Comparison of ENCODE assay signal across 13 mouse cellular contexts in the genomic region with DNA sequence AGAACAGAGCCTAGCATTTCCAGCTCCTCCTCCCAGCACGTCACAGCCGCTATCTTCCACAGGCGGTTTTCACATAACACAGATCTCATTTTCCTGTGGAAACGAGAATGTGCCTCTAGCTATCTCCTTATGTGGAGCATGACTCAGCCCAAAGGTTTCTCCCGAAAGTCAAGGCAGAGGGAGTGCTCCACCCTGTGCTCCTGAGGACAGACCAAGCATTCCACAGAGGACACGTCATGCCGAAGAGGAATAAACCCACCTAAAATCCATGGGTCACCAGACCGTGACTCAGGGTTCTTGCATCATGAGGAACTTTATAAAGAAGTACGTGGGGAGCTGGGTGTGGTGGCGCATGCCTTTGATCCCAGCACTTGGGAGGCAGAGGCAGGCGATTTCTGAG. TPM values are rescaled to one million over a fixed set of nuclear protein-coding genes. Genes with fewer than 3 reads are reported as not detected.
DNase-seq lines count a peak whose midpoint lies in the region; ATAC-seq and TF ChIP-seq lines count a peak whose summit lies in the region.
"Had no signal": no experiment of that assay in that cellular context is flagged by ENCODE, and none has a peak within 500 bp of the region (broad histone marks: within the 10 kb centered on the region; RNA-seq: fewer than 3 reads in every experiment).

No protein-coding gene starts in this region.

- H3K9me3 ChIP-seq in heart, embryonic 12.5 days (replicated peaks): no peaks in the 10 kb centered on the region
- H3K9me3 ChIP-seq in stomach, postnatal 0 days (ENCODE audit: control insufficient read depth, low read length): no peaks in the 10 kb centered on the region
- no peaks in the 10 kb centered on the region for H3K9me3 ChIP-seq in liver, embryonic 12.5 days (replicated peaks)
- no peaks in the 10 kb centered on the region for H3K9me3 ChIP-seq in hindbrain, embryonic 12.5 days (replicated peaks)
- H3K9me3 ChIP-seq: embryonic facial prominence, embryonic 13.5 days; lung, embryonic 15.5 days had no signal

- TF ChIP-seq CTCF in stomach, postnatal 0 days (IDR thresholded peaks at IDR 0.05; ENCODE audit: low read depth): no peak

- no peak overlapping the region for H3K27ac ChIP-seq in heart, embryonic 12.5 days (ENCODE audit: poor library complexity, severe bottlenecking)
- no peak overlapping the region for H3K27ac ChIP-seq in stomach, postnatal 0 days (replicated peaks)
- no peak overlapping the region for H3K27ac ChIP-seq in liver, embryonic 12.5 days
- no peak overlapping the region for H3K27ac ChIP-seq in hindbrain, embryonic 12.5 days
- H3K27ac ChIP-seq: embryonic facial prominence, embryonic 13.5 days; lung, embryonic 15.5 days had no signal

- 63% methylated on average over 11 of the region's 11 CpGs for WGBS in heart, embryonic 12.5 days
- 70% methylated on average over 11 of the region's 11 CpGs for WGBS in stomach, postnatal 0 days
- 80% methylated on average over 11 of the region's 11 CpGs for WGBS in liver, embryonic 12.5 days (ENCODE audit: insufficient replicate concordance)
- 93% methylated on average over 11 of the region's 11 CpGs for WGBS in hindbrain, embryonic 12.5 days

- no peak for TF ChIP-seq EP300 in stomach, postnatal 0 days (optimal IDR thresholded peaks at IDR 0.05)

- ATAC-seq in heart, embryonic 12.5 days (ENCODE audit: insufficient number of reproducible peaks, low FRiP score): peak; percentile 53; the same call in 1 of the 2 replicates
- ATAC-seq in stomach, postnatal 0 days (ENCODE audit: low FRiP score, low TSS enrichment): peak; percentile 90
- no peak for ATAC-seq in liver, embryonic 12.5 days
- ATAC-seq in hindbrain, embryonic 12.5 days (ENCODE audit: low FRiP score): no peak

- DNase-seq in heart, postnatal 36 days: no peak
- DNase-seq in urinary bladder, postnatal 14 days (ENCODE audit: low spot score): peak; percentile 58
- no peak for DNase-seq in urinary bladder, postnatal 10 days (ENCODE audit: low spot score)
- peak; percentile 43 for DNase-seq in adrenal gland, postnatal 25 days
- DNase-seq in stomach, postnatal 0 days (ENCODE audit: low spot score): peak; percentile 33
- DNase-seq: gastrocnemius, postnatal 14 days; kidney, adult 11 months; right cerebral cortex, postnatal 14 days had no signal

- no peak overlapping the region for H3K4me2 ChIP-seq in heart, embryonic 12.5 days
- no peak overlapping the region for H3K4me2 ChIP-seq in stomach, postnatal 0 days (replicated peaks; ENCODE audit: low read depth)
- no peak overlapping the region for H3K4me2 ChIP-seq in liver, embryonic 12.5 days
- H3K4me2 ChIP-seq in hindbrain, embryonic 12.5 days (replicated peaks): no peak overlapping the region
- H3K4me2 ChIP-seq: embryonic facial prominence, embryonic 13.5 days; lung, embryonic 15.5 days had no signal

- intact Hi-C loops in heart, postnatal 36 days (cut with DNase I): no loop called here

- no peaks in the 10 kb centered on the region for H3K27me3 ChIP-seq in heart, embryonic 12.5 days (replicated peaks)
- H3K27me3 ChIP-seq in stomach, postnatal 0 days (ENCODE audit: control insufficient read depth, insufficient read depth, low read length): no peaks in the 10 kb centered on the region
- H3K27me3 ChIP-seq in liver, embryonic 12.5 days (replicated peaks): no peaks in the 10 kb centered on the region
- no peaks in the 10 kb centered on the region for H3K27me3 ChIP-seq in hindbrain, embryonic 12.5 days
- H3K27me3 ChIP-seq: embryonic facial prominence, embryonic 13.5 days; lung, embryonic 15.5 days had no signal

- no peak overlapping the region for H3K4me3 ChIP-seq in heart, embryonic 12.5 days
- no peak overlapping the region for H3K4me3 ChIP-seq in stomach, postnatal 0 days (ENCODE audit: low read depth, low read length)
- H3K4me3 ChIP-seq in liver, embryonic 12.5 days: no peak overlapping the region
- no peak overlapping the region for H3K4me3 ChIP-seq in hindbrain, embryonic 12.5 days
- H3K4me3 ChIP-seq: embryonic facial prominence, embryonic 13.5 days; lung, embryonic 15.5 days had no signal

- H3K9ac ChIP-seq in heart, embryonic 12.5 days: no peak overlapping the region
- no peak overlapping the region for H3K9ac ChIP-seq in stomach, postnatal 0 days (ENCODE audit: low read length)
- no peak overlapping the region for H3K9ac ChIP-seq in liver, embryonic 12.5 days
- no peak overlapping the region for H3K9ac ChIP-seq in hindbrain, embryonic 12.5 days
- H3K9ac ChIP-seq: embryonic facial prominence, embryonic 13.5 days; lung, embryonic 15.5 days had no signal

- H3K4me1 ChIP-seq in heart, embryonic 12.5 days (replicated peaks): peaks cover 9% of the 10 kb centered on the region; the same call in 1 of the 2 replicates
- H3K4me1 ChIP-seq in stomach, postnatal 0 days (replicated peaks; ENCODE audit: control insufficient read depth, insufficient read depth): no peaks in the 10 kb centered on the region
- no peaks in the 10 kb centered on the region for H3K4me1 ChIP-seq in liver, embryonic 12.5 days
- H3K4me1 ChIP-seq in hindbrain, embryonic 12.5 days: no peaks in the 10 kb centered on the region
- H3K4me1 ChIP-seq: embryonic facial prominence, embryonic 13.5 days; lung, embryonic 15.5 days had no signal

- peaks cover 96% of the 10 kb centered on the region for H3K36me3 ChIP-seq in heart, embryonic 12.5 days
- H3K36me3 ChIP-seq in stomach, postnatal 0 days (ENCODE audit: control insufficient read depth, insufficient read depth, low read length): peaks cover 44% of the 10 kb centered on the region
- H3K36me3 ChIP-seq in liver, embryonic 12.5 days: peaks cover 99% of the 10 kb centered on the region
- peaks cover 91% of the 10 kb centered on the region for H3K36me3 ChIP-seq in hindbrain, embryonic 12.5 days

RNA-seq across cellular contexts. Expression of gene Psmd4, which starts 24.2 kb away (rescaled TPM):
- polyA plus RNA-seq in heart, embryonic 12.5 days (2016; fragmentation: Nextera tagmentation; extraction: Ambion mirVana): 199 and 214 TPM in 2 replicates
- 100 to 1,000 TPM; 136 to 151 TPM for total RNA-seq in heart, postnatal 36 days (2021)
- total RNA-seq in adrenal gland, postnatal 25 days (2021): 261 and 282 TPM in 2 replicates
- 171 and 175 TPM in 2 replicates for polyA plus RNA-seq in stomach, postnatal 0 days (2015; fragmentation: Nextera tagmentation; extraction: Ambion mirVana)
- polyA plus RNA-seq in liver, embryonic 12.5 days (2016; fragmentation: Nextera tagmentation; extraction: Ambion mirVana): 216 and 229 TPM in 2 replicates
- polyA plus RNA-seq in hindbrain, embryonic 12.5 days (2016; fragmentation: Nextera tagmentation; extraction: Ambion mirVana): 263 and 276 TPM in 2 replicates

RNA-seq across cellular contexts. Expression of gene Pip5k1a, which starts 40.2 kb away (rescaled TPM):
- polyA plus RNA-seq in heart, embryonic 12.5 days (2016; fragmentation: Nextera tagmentation; extraction: Ambion mirVana): 18.2 and 18.5 TPM in 2 replicates
- 10 to 100 TPM; 16.5 to 17.1 TPM for total RNA-seq in heart, postnatal 36 days (2021)
- total RNA-seq in adrenal gland, postnatal 25 days (2021): 39.5 and 43.1 TPM in 2 replicates
- polyA plus RNA-seq in stomach, postnatal 0 days (2015; fragmentation: Nextera tagmentation; extraction: Ambion mirVana): 15.7 and 17.8 TPM in 2 replicates
- polyA plus RNA-seq in liver, embryonic 12.5 days (2016; fragmentation: Nextera tagmentation; extraction: Ambion mirVana): 11.3 and 11.5 TPM in 2 replicates
- polyA plus RNA-seq in hindbrain, embryonic 12.5 days (2016; fragmentation: Nextera tagmentation; extraction: Ambion mirVana): 20.4 and 21.5 TPM in 2 replicates

RNA-seq across cellular contexts. Expression of gene Vps72, which starts 44.3 kb away (rescaled TPM):
- 96.7 and 103 TPM in 2 replicates for polyA plus RNA-seq in heart, embryonic 12.5 days (2016; fragmentation: Nextera tagmentation; extraction: Ambion mirVana)
- 10 to 100 TPM; 31.7 to 35.2 TPM for total RNA-seq in heart, postnatal 36 days (2021)
- total RNA-seq in adrenal gland, postnatal 25 days (2021): 68.4 and 72.5 TPM in 2 replicates
- polyA plus RNA-seq in stomach, postnatal 0 days (2015; fragmentation: Nextera tagmentation; extraction: Ambion mirVana): 60.8 and 65.9 TPM in 2 replicates
- polyA plus RNA-seq in liver, embryonic 12.5 days (2016; fragmentation: Nextera tagmentation; extraction: Ambion mirVana): 53.7 and 56.2 TPM in 2 replicates
- 218 and 219 TPM in 2 replicates for polyA plus RNA-seq in hindbrain, embryonic 12.5 days (2016; fragmentation: Nextera tagmentation; extraction: Ambion mirVana)

RNA-seq across cellular contexts. Expression of gene Zfp687, which starts 51.3 kb away (rescaled TPM):
- polyA plus RNA-seq in heart, embryonic 12.5 days (2016; fragmentation: Nextera tagmentation; extraction: Ambion mirVana): 23.2 and 25.6 TPM in 2 replicates
- 10 to 100 TPM; 11.4 to 15.8 TPM for total RNA-seq in heart, postnatal 36 days (2021)
- total RNA-seq in adrenal gland, postnatal 25 days (2021): 25.6 and 44.9 TPM in 2 replicates
- polyA plus RNA-seq in stomach, postnatal 0 days (2015; fragmentation: Nextera tagmentation; extraction: Ambion mirVana): 8.2 and 10.0 TPM in 2 replicates
- polyA plus RNA-seq in liver, embryonic 12.5 days (2016; fragmentation: Nextera tagmentation; extraction: Ambion mirVana): 12.6 and 14.4 TPM in 2 replicates
- polyA plus RNA-seq in hindbrain, embryonic 12.5 days (2016; fragmentation: Nextera tagmentation; extraction: Ambion mirVana): 31.8 and 32.8 TPM in 2 replicates

RNA-seq across cellular contexts. Expression of gene Tmod4, which starts 57.7 kb away (rescaled TPM):
- 0.59 and 0.69 TPM in 2 replicates for polyA plus RNA-seq in heart, embryonic 12.5 days (2016; fragmentation: Nextera tagmentation; extraction: Ambion mirVana)
- total RNA-seq in heart, postnatal 36 days (2021): 10 to 100 TPM; 17.6 to 29.1 TPM
- 1.0 and 1.1 TPM in 2 replicates for total RNA-seq in adrenal gland, postnatal 25 days (2021)
- polyA plus RNA-seq in stomach, postnatal 0 days (2015; fragmentation: Nextera tagmentation; extraction: Ambion mirVana): 0.70 and 1.0 TPM in 2 replicates
- polyA plus RNA-seq in liver, embryonic 12.5 days (2016; fragmentation: Nextera tagmentation; extraction: Ambion mirVana): 0.19 and 0.51 TPM in 2 replicates
- 0.81 and 0.99 TPM in 2 replicates for polyA plus RNA-seq in hindbrain, embryonic 12.5 days (2016; fragmentation: Nextera tagmentation; extraction: Ambion mirVana)

Comparison
In these comparisons a context has a peak if more than half of its experiments do, and no peak if none do; other contexts are left out.
1. DNase-seq: peak in urinary bladder, postnatal 14 days (single experiment), adrenal gland, postnatal 25 days (single experiment) and stomach, postnatal 0 days (single experiment); none in heart, postnatal 36 days (0 of 2) and urinary bladder, postnatal 10 days (single experiment).
2. ATAC-seq: peak in heart, embryonic 12.5 days (single experiment) and stomach, postnatal 0 days (single experiment); none in liver, embryonic 12.5 days (single experiment) and hindbrain, embryonic 12.5 days (single experiment).